Mouse (Mus musculus): ENCODE data around the gene Fabp3. TPM values are rescaled to one million over a fixed set of nuclear protein-coding genes. Genes with fewer than 3 reads are reported as not detected.

The Fabp3 gene
- total RNA-seq, 2 experiments from 2014 or later = 142 to 168 TPM

DNA sequence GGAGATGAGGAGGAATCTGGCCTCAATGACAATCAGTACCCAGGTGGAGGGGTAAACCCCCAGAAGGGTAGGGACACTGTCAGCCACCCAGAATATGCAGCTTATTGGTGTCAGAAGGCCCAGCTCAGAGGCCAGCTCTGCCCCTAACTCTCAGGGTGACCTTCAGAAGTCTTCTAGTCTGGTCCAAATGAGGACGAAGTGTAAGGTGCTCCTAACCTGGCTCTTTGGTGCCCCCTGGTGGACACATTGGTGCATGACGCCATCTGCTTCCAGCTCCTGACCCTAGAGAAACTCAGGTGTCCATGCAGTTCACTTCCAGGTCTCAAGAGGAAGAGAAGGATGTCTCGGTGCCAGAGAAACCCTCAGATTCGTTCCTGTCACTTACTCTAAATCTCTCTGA, 16.1 kb upstream of the Fabp3 start:
- peak; percentile 74 to 79 for DNase-seq (ENCODE audit: low spot score in 2 of 2)

DNA sequence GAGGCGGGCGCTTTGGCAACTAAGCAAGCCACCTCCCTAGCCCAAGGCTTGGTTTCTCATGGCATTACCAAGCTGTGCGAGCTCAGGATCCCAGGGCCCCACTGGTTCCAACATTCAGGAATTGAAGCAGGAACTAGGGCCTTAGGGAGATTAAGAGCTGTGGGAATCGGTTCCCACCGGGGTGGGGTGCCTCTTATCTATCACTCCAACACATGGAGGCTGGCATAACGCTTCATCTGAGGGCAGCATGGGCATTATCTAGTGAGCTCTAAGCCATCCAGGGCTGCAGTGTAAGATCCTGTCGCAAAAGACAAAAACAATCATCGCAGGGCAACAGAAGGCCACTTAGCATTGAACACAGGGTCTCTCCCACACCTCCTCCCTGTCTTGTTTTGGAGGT, 13.9 kb upstream of the Fabp3 start:
- DNase-seq (ENCODE audit: low spot score in 2 of 2) = no peak

DNA sequence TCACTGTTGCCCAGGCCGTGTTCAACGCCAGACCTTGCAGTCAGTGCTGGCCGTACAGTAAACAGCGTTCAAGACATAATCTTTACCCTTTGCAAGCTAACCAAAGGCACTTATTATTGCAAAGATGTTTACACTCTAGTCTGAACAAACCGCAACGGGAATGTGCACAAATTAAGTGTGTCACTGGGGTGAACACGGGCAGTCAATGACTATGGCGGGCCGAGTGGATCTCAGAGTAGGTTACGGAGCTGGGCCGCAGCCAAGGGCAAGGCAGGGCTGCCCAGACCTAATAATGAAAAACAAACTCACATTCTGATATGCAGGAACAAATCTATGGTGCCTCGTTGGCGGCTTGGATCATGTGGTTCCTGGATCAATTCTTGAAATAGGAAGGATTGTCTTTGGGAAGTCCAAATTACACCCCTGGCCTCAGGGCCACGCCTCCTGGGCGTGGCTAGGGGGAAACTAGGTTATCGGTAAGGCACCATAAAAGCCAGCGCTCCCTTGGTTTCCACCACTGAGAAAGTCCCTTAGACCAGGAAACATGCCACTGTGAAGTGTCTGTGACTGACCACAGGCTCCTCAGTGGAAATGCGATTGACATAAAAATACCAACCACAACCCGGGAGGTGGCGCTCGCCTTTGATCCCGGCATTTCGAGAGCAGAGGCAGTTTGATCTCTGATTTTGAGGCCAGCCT, 13.2 kb upstream of the Fabp3 start:
- no peak for DNase-seq (ENCODE audit: low spot score in 2 of 2)

DNA sequence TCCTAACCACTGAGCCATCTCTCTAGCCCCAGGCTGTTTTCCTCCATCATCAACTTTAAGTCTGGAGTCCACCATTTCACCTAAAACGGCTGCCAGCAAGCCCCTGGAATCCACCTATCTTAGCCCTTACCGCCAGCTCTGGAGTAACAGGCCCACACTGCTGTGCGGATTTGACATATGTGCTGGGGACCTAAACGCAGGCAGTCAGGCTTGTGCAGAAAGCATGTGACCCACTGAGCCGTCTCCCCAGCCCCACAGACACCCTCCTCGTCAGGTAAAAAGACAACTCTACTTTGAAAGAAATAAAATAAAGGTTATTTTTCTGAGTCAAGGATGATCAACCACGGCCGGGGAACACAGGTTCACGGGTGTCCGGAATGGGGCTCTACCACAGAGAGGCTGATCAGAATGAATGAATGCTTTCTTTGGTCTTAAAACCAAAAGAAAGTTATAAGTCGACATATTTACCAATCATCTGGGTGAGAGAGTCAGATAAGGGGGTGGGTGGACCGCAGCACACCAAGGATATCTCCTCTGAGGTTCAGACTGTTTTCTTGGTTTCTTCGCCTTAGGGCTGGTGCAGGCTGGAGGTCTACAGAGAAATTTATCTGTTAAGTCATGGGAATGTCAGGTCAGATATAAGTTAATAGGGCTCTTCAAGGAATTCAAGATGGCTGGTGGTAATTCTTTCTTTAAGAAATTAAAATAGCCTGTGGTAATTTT, 12.0 kb upstream of the Fabp3 start:
- DNase-seq (ENCODE audit: low spot score in 2 of 2) = no peak

DNA sequence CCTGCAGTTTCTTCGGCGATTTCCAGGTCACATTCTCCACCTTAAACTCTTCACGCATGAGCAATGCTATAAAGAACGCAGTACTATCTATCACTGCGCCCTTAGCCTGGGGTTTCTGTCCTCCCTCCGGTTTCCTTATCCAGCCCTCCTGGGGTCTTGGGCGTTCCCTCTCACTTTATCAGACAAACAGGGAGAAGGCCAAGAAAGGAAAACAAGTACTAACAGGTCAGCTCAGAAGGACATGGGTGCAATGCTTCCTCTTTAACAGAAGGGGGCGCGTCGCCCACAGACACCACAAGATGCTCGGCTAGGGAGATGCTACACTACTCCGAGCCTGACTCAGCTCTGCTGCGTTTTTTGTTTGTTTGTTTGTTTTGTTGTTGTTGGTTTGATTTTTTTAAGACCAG, 11.3 kb upstream of the Fabp3 start:
- no peak for DNase-seq (ENCODE audit: low spot score in 2 of 2)

DNA sequence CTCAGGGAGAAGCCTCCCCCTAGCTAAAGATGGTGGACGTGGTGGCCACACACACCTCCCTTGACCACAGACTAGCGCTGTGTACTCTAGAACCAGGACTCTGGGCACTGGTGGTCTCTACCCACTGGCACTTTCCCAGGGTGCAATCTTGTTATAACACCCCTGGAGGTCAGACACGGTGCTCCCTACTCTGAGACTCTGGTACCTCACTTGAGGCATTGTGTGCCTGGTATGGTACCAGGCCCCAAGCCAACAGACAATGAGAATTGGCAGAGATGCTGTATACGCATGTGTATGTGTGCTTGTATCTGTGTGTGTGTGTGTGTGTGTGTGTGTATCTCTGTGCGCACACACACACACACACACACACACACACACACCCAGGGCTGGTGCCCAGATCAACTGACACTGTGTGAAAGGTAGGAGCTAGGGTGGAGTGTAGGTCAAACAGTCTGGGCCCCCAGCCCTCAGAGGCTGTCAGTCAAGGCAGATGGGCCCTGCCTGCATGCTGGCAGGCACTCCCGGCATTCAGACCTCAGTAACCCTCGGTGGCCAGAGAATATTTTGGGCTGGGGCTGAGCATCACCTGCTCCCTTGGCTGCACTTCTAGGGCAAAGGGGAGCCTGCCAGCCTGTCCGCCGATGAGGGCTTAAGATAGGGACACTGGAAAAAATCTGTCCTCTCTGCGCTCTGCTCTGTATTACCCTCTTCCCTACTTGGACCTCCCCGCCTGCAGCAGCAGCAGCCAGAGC, 9.3 kb upstream of the Fabp3 start:
- DNase-seq (ENCODE audit: low spot score in 2 of 2) = no peak

DNA sequence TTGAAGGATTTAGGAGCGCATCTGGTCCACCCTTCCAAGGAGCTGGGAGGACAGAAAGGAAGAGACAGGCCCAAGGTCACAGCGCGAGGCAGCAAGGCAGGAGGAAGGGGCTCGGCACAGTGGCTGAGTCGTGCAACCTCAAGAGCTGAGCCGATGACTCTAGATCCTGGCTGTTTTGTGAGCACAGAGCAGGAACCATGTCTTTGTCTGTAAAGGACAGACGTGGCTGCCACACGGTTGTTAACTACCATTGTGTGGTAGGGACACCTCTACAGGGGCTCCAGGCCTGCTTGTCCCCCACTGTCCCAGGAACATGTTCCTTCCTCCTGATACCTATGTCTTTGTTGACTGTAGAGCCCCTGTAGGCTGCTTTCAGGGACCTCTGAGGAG, 8.8 kb upstream of the Fabp3 start:
- DNase-seq (ENCODE audit: low spot score in 2 of 2) = no peak

DNA sequence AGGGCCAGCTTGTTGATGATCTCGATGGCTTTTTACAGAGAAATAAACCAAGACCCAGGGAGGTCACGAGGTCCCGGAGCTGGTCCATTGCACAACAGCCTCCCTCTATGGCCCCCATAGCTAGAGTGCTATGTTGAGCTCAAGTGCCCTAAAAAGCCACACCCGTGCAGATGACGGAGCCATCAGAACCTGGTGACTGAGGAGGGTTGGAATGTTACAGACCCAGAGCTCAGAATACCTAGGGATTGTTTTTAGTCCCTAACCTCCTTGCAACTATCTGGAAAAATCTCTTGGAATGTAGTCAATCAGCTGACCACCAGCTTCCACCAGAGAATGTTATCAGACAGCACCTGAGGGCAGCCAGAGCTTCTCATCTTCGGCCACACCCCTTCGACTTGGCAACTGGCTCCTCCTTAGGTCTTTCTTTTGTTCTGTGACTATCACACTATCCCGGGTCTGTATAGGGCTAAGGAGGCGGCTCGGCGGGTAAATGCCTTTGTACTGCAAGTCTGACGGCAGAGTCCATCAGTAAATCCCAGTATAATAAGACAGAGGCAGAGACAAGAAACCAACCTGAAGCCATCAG, 6.0 kb upstream of the Fabp3 start:
- DNase-seq (ENCODE audit: low spot score in 2 of 2) = no peak

DNA sequence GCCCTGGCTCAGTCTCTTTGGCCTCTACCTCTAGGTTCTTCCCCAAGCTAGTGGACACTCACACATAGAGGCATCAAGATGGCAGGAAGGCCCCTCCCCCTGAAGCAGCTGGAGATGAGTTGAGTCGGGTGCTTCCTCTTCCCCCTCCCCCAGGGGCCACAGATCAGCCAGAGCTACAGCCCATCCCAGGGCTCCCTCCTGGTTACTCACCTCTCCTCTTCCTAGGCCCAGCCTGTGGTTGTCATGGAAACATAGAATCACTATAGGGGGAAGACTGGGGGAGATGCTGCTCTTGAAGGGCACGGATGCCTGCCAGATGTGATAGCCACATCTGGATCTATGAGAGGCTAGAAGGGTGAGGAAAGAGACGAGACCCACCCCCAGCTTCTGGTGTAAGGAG, 3.6 kb upstream of the Fabp3 start:
- DNase-seq (ENCODE audit: low spot score in 2 of 2) = no peak

DNA sequence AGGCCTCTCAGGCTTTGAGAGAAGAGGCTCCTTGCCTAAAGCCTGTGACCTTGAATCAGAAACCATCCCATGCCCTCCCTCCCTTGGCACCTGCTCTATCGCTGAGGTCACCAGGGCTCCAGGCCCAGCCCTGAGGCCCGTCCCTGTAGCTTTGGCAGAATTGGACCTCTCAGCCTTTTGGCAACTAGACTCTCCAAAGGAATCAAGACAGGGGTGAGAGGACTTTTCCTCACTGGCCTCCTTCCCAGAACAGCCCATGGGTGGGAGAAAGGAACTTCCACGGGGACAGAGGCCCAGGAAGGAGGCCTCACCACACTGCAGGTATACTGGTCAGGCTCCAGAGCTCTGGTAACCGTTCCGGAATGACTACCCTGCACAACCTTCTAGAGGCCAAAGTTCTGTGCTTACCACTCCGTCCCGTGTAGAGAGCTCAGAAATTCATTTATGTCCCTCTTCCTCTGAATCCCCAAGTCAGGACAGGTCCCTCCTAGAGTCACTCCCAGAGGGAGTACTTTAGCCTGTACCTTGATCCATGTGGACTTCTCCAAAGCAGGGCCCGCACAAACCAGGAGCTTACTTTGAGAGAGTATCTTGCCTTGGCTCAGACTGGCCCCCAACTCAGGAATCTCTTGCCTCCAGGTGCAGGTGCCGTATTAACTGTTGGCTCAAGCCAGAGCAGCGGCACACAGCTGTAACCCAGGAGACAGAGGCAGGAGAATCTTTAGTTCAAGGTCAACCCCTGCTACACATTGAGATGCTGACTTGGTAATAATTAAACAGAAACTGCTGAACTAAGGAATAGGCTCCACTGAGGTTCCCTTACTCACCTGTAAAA, 1.4 kb upstream of the Fabp3 start:
- DNase-seq (ENCODE audit: low spot score in 2 of 2) = no peak

DNA sequence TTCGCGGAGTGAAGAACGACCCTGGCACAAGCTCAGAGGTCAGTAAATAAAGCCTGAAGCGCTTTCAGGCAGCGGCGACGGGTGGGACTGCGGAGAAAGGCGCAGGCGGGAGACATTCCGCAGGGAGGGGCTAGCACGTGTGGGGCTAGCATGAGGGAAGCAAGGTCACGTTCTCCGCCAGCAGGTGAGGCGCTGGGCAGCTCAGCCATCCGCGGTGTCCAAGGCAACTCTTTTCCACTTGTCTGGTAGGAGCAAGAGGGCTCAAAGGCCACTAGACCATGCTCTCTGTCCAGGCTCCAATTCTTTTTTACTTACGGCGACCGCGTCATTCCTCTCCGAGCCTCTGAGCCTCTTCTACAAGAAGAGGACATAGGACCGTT, 554 bp upstream of the Fabp3 start:
- DNase-seq (ENCODE audit: low spot score in 2 of 2) = peak; percentile 38 to 47

DNA sequence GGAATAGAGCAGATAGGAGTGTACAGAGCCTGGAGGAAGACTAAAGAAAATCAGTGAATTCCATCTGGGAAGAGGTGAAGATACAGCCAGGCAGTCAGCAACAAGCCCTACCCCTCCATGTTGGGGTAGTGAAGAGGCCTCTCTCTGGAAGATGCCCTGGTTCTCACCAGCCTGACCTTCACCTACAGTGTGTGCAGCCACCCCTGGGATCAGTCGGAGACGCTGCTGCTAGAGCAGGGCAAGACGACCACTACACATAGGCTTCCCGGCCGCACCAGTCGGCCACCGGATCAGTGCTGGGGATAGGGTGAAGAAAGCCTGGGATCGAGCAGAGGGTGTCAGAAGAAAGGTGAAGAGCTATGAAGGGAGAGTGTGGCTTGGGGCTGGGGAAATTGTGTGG, 859 bp downstream of the Fabp3 start:
- no peak for DNase-seq (ENCODE audit: low spot score in 2 of 2)

DNA sequence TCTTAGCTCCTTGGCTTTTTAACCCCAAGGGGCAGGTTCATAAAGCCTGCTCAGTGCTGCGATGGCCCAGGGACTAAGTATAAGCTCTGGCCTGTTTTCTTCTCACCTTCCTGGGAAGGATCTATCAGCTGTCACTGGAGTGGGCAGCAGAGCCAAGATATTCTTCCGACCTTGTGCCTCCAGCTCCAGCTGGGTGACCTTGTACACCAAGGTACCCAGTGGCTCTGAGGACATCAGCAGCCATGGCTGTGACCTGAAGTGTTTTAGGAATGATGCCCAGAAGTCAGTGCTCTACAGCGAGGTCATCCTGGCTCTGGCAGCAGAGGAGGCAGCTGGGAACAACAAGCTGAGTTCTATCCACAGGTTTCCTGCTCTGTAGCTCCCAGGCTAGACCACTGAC, 4.1 kb downstream of the Fabp3 start:
- DNase-seq (ENCODE audit: low spot score in 2 of 2) = no peak

DNA sequence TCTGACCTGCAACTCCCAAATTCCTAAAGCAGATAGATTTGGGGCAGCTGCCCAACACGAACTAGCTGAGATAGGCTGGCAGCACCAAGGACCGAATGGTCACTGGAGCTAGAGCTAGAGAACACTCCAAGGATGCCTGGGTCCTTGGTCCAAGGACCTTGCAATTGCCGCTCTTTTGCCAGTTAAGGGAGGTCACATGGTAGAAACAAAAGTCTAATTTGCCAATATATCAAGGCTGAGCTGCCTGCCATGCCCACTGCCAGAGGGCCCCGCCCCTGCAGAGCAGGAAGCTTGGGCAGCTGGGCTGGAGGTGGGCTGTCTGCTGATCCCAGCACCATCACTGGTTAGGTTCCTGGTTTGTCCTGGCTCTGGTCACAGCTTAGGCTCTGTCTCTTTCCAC, 5.2 kb downstream of the Fabp3 start:
- DNase-seq (ENCODE audit: low spot score in 2 of 2) = no peak

DNA sequence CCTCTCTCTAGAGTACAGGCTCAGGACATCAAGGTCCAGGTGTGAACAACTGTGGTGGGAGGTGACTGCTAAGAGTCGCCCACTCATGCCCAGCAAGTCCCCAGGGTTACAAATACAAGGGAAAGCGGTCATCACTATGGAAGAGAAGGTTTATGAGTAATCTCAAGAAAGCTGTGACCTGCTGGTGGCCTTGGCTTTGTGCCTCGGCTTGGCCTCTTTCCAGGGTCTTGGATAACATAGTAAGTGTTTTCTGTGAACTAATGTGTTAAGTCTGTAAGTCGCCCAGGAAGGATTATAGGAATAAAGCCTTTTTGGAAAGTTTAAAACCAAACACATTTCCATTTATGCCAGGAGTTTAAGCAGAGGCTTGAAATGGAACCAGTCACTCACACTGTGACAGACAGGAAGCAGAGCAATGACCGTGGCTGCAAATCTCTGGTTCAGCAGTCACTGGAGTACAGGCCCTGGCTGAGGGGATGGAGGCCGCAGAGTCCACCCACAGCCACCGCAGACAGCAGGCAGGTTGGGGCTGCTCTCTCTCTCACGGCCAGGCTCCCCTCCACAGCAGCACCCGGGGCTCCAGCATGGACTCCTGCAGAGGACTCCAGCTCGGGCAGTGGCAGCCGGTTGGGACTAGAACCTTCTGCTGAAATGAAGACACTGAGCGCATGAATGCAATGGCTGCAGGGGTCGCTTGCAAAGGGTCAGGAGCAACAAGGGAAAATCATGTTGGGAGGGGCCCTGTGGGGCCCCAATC, 7.6 kb downstream of the Fabp3 start:
- no peak for DNase-seq (ENCODE audit: low spot score in 2 of 2)

DNA sequence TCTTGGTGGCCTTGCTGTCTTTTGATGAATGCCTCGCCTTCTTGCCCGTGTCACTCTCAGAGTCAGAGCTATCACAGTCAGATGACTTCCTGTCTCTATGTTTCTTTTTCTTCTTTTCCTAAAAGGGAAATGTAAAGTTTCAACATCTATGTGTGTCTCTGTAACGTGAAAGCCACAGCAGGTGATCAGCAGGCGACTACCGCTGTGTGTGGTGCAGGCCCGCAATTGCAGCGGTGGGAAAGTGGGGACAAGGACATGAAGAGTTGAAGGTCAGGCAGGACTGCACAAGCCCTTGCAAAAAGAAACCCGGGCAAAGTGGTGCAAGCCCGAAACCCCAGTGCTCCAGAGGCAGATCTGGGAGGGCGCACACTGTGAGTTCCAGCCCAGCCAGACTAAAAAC, 8.3 kb downstream of the Fabp3 start:
- DNase-seq (ENCODE audit: low spot score in 2 of 2) = no peak

DNA sequence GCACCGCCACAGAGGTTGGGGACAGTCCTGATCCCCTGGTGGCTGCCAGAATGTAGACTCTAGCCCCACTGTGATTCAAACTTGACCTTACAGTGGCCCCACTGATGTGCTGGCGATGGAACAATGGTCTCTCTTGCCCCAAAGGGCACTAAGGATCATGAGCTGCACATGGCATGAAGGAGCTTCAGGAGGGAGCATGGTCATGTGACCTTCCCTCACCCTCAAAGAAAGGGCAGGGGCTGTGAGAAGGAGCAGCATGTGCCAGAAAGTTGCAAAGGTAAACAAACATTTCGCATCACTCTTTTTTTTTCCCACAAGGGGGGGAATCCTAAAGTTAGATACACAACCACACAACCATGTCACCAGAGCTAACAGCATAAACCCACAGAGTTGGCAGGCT, 9.7 kb downstream of the Fabp3 start:
- DNase-seq (ENCODE audit: low spot score in 2 of 2) = no peak

DNA sequence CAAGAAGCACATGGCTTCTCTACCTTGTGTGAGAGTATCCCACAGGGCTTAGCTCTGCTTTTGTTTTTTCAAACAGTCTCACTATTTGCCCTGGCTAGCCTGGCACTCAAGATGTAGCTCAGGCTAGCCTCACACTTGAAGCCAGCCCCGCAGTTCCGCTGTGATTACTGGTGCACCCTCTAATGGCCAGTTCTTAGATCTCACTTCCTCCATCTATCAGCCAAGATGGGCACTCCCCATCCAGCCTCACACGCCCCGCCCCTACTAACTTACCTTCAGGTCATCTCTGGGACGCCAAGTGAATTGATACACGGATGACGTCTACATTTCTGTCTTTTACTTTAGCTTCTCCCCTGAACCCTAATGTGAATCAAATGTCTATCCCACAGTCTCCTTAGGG, 11.2 kb downstream of the Fabp3 start:
- no peak for DNase-seq (ENCODE audit: low spot score in 2 of 2)

DNA sequence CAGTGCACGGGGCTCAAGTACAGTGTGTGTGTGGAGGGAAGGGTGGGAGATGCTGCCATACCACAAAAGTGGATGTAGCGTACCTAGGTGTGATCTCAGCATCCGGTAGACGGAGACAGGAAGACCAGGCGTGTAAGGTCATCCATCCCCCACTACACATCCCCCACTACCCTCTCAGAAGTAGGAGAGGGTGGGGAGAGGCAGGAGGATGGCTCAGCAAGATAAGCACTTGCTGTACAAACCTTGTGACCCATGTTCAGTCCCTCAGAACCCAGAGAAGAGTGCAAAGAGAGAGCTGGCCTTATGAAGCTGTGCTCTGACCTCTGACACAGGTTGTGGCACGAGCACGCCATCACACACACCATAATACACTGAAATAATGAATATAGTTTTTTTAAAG, 13.2 kb downstream of the Fabp3 start:
- no peak for DNase-seq (ENCODE audit: low spot score in 2 of 2)

DNA sequence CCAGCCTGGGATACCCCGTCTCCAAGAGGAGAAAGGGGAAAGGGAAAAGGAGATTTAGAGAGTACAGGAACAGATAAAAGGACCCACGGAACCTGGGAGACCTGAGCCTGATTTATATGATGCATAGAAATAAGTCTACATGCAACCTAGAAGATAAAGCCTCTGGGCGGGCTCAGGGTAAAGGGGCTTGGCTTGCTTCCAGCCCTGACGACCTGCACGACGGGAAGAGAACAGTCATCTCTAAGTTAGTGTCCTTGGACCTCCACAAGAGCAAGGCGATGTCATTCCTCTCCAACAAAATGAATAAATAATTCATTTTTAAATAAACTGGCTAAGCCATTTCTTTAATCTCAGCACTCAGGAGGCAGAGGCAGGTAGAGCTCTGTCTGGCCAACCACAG, 14.2 kb downstream of the Fabp3 start:
- no peak for DNase-seq (ENCODE audit: low spot score in 2 of 2)

DNA sequence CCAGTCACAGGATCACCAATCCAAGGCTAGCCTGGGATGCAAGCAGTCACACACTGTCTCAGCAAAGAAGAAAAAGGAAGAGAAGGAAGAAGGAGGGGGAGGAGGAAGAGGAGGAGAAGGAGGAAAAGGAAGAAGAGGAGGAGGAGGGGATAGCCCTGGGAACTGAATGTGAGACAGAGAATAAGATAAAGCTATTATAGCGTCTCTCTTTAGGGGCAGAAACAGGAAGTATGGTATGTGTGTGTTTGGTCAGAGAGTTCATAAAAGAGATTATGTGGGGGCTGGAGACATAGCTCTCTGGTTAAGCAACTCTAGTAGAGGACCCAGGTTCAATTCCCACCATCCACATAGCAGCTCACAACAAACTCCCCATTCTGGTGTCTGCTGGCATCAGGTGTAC, 14.8 kb downstream of the Fabp3 start:
- DNase-seq (ENCODE audit: low spot score in 2 of 2) = no peak

Data from layer of hippocampus, postnatal 10 days (tissue).